Mouse (Mus musculus) ovary, postnatal 14 days (tissue): ENCODE data around the gene Ces1g.

Experiments used
- DNase-seq: peaks from one replicate; pipeline ENCODE4 v3.0.0; 2022; ENCODE audit warnings: low spot score

The Ces1g gene

GRCm38 (mm10) chr8:93337207-93337606 lies at the start of gene Ces1g:
Gene Ces1g (minus strand): TSS chr8:93337308.
- no peak for DNase-seq

- no peak for DNase-seq
These were observed 42.5 kb upstream of the Ces1g start, which contains the start of gene Ces1h for GRCm38 (mm10) chr8:93379625-93380024. Gene Ces1h (minus strand): TSS chr8:93379725.

- no peak for DNase-seq
These were observed 32.4 kb upstream of the Ces1g start for GRCm38 (mm10) chr8:93369481-93369880.

- DNase-seq, result no peak
These were observed 23.0 kb upstream of the Ces1g start for GRCm38 (mm10) chr8:93360113-93360512.

GRCm38 (mm10) chr8:93339531-93339930 lies 2.4 kb upstream of the Ces1g start:
- no peak for DNase-seq

- no peak for DNase-seq
These were observed 4.4 kb downstream of the Ces1g start for GRCm38 (mm10) chr8:93332703-93333102.

- DNase-seq, result no peak
These were observed 6.0 kb downstream of the Ces1g start for GRCm38 (mm10) chr8:93331151-93331550.

GRCm38 (mm10) chr8:93325123-93325522 lies 12.0 kb downstream of the Ces1g start:
- no peak for DNase-seq

- no peak for DNase-seq
These were observed 20.1 kb downstream of the Ces1g start for GRCm38 (mm10) chr8:93317031-93317430.

- DNase-seq, result no peak
These were observed 21.6 kb downstream of the Ces1g start for GRCm38 (mm10) chr8:93315557-93315956.

- no peak for DNase-seq
These were observed 53.2 kb downstream of the Ces1g start for GRCm38 (mm10) chr8:93283896-93284295.

GRCm38 (mm10) chr8:93282349-93282748 lies 54.8 kb downstream of the Ces1g start:
- DNase-seq, result no peak

GRCm38 (mm10) chr8:93279556-93279955 lies 57.6 kb downstream of the Ces1g start, which contains the start of gene Ces1f:
Gene Ces1f (minus strand): TSS chr8:93279747.
- no peak for DNase-seq

GRCm38 (mm10) chr8:93278176-93278805 lies 58.8 kb downstream of the Ces1g start:
- DNase-seq, result no peak

- DNase-seq, result no peak
These were observed 62.5 kb downstream of the Ces1g start for GRCm38 (mm10) chr8:93274609-93275008.

GRCm38 (mm10) chr8:93273321-93273720 lies 63.8 kb downstream of the Ces1g start:
- no peak for DNase-seq

GRCm38 (mm10) chr8:93272686-93273085 lies 64.4 kb downstream of the Ces1g start:
- no peak for DNase-seq

- DNase-seq, result no peak
These were observed 75.7 kb downstream of the Ces1g start for GRCm38 (mm10) chr8:93261436-93261835.

- no peak for DNase-seq
These were observed 84.6 kb downstream of the Ces1g start for GRCm38 (mm10) chr8:93252400-93252925.
